Mouse (Mus musculus) gastrocnemius, postnatal 14 days (tissue): Measurements from ENCODE around the gene Fam151a. TPM values are rescaled to one million over a fixed set of nuclear protein-coding genes. Genes with fewer than 3 reads are reported as not detected.
"Not testable (repeated sequence)": the region's sequence is repeated elsewhere in the genome, so short reads cannot be mapped to it uniquely, and the experiment has no call there.

Experiments
- DNase-seq: peaks from one replicate; pipeline ENCODE4 v3.0.0; 2021; ENCODE audit warnings: mixed read lengths
- intact Hi-C: fragments of 180-260 bp; cut with DNase I; formaldehyde crosslinking; loops from one replicate; pipeline ENCODE4 v1.15.1; 2025; ENCODE audit warnings: low total_unique reads
- long read RNA-seq, 2 experiments: library from polyadenylated mRNA; stranded (forward); transcript quantifications; one replicate each; pipeline ENCODE4 v2.0.0; 2021
- total RNA-seq, 2 experiments: library from RNA; stranded (reverse); gene quantifications; 2 replicates each; pipeline ENCODE4 v1.2.3; 2021

Gene Fam151a
- total RNA-seq, result not detected
- long read RNA-seq, experiment 1, result 0 reads
- long read RNA-seq, experiment 2, result 0 reads

DNA sequence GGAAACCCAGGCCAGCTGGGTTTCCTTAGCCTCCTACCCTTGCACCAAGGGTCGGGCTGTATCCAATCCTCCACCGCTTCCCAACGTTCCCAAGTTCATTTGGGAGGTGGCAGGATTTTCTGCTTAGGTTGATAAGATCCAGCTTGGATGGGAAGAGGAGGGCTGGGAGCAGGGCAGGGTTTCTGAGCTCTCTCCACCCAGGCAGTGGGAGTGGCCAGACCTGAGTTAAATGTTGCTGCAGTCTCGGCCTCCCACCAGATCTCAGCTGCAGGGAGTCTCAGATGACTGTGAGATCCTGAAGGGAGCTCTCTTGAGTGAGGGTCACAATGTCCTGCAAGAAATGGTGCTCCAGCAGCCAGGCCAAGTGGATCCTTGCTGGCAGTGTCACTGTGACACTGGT, at the start of gene Fam151a:
Gene Fam151a (plus strand): TSS at position 254 of the 400 bp plus-strand sequence.
- no peak for DNase-seq
- intact Hi-C loops, result no loop called here

DNA sequence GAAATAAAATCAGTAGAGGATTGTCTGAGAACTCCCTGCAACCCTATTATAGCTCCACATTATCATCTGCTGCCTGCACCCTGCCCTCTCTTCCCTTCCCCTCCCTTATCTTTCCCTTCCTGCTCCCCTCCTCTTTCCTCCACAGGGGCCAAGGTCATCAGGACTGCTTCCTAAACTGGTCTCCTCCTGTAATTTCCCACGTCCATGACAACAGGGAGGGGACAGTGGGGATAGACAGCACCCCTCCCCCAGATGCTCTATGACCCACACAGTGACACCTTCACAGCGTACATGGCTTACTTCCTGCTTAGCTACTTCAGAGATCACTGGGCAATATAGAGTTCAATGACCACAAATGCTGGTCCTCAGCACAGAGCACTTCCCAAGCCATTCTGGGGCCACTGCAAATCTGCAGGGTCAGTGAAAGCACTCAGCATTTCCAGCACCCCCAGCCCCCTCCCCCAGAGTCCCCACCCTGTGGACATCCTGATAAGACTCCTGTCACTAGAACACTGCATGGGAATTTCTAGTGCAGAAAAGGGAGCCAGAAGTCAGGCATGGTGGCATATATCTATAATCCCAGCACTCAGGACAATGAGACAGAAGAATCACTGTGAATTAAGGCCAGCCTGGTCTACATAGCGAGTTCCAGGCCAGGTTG, 44.9 kb upstream of the Fam151a start:
- intact Hi-C loops, result no loop called here
- no peak for DNase-seq

DNA sequence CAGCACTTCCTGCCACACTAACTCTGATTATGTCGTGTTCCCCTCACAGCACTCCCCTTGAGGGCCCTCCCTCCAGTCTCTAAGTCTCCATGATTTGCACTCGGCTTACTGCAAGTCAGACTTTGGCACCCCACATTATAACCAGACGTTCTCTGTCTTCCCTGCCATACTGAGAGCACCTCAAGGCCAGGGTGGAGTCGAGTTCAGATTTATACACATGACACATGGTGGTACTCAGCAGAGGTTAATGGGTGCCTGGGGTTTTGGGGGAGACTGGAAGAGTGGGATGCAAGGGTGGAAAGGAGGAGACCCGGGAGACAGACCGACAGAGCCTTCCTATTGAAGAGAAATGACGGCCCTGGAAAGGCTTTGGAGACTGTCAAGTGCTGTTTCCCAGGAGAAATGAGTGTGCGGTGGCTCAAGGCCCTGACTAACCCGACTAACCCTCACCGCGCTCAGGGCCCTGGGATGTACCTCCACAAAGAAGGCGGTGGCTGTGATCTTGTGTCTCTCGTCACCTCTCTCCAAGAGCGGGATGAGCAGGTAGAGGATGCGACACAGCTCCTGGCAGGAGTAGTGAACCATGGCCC, 39.8 kb upstream of the Fam151a start:
- intact Hi-C loops, result no loop called here
- no peak for DNase-seq

DNA sequence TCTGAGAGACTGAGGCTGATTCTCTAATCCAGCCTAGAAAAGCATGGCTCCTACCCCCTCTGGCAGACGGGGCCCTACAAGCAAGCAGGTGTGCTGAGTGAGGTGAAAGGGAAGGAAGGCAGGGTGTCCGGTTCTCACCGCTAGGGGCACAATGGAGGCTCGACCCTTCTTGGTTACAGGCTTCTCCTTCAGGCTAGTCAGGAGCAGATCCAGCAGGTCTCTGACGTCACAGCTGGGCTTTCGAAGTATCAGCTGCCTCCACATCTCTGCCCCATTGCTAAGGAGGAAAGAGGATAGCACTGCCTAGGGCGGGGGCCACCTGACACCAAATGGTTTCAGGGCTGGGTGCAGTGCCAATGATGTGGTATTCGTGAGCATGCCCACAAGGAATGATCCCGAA, 33.7 kb upstream of the Fam151a start:
- intact Hi-C loops, result no loop called here

DNA sequence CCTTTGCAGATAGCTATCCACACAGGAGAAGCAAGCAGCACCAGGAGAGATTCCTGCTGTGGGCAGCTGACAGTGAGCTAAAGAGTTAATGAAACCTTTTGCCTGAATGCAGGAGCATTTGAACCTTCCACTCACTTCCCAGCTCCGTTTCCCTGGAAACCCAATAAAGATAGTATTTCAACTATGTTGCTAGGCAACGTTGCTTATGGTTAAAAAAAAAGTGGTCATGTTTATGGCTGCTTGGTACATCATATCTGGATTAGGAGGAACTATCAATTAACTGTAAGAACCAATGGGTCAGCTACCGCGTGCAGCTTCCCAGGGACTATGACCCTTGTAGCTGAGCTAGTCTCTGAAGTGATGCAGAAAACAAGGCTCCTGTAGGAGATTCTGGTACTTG, 32.9 kb upstream of the Fam151a start:
- no peak for DNase-seq
- intact Hi-C loops, result no loop called here

More for the DNA sequence above, 33.7 kb upstream of the Fam151a start:
- DNase-seq, result peak; percentile 25

DNA sequence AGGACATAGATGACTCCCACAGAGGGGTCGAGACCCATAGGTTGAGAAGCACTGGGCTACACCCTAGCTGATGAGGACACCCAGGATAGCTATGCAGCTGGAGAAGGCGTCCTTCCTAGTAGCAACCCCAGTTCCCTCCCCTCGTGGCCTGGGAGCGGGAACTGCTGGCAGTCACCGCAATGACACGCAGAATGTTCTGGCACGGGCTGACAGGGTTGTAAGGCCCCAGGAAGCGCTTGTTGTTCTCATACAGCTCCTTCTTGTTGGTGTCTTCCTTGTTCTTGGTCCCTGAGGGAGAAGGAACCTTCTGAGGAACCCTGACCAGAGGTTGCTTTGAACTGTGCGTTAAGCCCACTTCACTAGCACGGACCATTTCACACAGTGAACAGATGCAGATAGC, 29.7 kb upstream of the Fam151a start:
- intact Hi-C loops, result no loop called here
- DNase-seq, result no peak

DNA sequence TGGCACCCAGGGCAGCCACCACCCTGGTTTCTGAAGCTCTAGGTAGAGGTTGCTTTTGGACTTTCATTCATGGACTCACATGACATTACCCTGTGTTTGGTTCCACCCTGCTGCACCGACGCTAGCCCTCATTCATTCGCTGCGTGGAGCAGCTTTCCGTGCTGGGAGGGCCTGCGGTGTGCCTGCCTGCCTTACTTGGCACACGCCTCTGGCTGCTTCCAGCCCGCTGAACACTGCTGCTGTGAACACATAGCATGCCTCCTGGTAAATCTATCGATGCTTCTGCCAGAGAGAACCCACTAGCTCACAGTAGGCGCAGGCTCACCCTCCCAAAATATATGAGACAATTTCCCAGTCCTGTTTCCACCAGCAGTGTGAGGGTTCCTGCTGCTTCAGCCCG, 29.3 kb upstream of the Fam151a start:
- DNase-seq, result no peak
- intact Hi-C loops, result no loop called here

DNA sequence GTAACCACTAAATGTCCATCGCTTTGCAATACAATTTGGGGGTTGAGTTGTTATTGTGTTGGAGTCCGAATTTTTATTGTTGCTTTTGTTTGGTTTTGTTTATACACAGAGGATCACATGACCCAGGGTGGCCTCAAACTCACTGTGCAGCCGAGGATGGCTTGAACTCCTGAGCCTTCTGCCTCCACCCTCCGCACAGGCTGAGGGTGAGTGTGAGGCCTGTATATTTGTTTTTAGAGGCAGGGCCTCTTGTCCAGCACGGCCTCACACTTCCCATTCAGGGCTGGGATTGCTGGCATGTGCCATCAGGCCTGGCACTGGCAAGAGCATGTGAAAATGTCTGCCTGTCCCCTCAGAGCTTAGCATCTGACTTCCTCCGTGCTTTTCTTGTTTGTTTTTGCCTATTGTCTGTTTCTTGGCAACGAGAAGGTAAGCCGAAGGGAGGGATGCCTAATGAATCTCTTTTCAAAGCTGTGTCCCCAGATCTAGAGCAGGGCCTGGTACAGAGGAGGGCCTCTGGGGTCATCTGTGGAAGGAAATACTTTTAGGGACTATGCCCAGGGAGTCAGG, 28.5 kb upstream of the Fam151a start:
- DNase-seq, result no peak
- intact Hi-C loops, result loop anchor here (5.0 kb wide), 2 partner anchors 78 to 93 kb away; no protein-coding TSS in a partner anchor

DNA sequence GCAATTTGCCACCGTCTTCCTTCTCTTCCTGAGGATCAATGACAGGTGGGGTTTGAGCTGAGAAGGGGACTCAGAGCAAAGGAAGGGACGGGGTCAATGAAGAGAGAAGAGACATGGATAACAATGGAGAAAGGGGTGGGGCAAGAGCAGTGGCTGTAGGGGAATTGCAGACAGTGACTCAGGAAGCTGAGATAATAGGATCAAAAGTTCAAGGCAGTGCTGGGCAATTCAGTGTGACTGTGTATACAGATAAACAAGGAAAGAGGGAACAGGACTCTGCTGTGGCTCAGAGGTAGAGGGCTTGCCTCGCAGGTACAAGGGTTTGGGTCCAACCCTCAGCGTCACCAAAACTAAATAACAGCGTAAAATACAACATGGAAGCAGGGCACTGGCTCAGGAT, 25.7 kb upstream of the Fam151a start:
- no peak for DNase-seq
- intact Hi-C loops, result loop anchor here (5.0 kb wide), 2 partner anchors 81 to 96 kb away; no protein-coding TSS in a partner anchor

DNA sequence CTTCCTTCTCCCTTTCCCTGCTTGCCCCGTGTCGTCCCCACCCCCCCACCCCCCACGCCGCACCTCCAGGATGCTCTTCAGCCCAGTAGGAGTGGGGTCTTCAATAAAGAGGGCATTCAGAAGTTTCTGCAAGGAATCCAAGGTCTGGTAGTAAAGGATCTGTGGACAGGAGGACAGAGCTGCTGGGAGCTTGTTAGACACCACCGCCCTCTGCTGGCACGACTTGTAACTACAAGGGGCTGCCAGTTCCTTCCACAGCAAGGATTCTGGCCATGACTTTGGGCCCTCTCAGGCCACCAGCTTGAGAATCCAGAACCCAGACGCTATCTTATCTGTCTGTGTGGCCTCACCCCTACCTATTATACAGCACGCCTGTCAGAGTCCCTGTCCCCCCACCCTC, 25.3 kb upstream of the Fam151a start:
- intact Hi-C loops, result loop anchor here (5.0 kb wide), 2 partner anchors 81 to 96 kb away; no protein-coding TSS in a partner anchor
- DNase-seq, result peak; percentile 82

DNA sequence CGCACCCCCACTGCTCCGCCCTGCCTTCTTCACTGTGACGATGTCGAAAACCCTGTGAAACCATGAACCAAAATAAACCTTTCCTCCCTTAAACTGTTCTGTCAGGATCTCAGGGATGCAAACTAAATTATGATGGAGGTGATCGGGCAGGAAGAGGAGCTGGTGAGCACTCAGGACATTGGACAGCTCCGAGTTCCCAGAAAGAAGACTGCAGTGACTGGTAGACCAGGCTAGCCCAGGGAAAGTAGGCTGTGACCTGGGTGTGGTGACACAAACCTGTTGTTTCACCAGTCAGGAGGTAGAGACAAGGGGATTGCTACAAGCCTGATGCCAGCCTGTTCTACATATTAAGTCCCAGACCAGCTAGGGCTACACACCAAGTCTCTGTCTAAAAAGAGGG, 20.1 kb upstream of the Fam151a start:
- intact Hi-C loops, result no loop called here

DNA sequence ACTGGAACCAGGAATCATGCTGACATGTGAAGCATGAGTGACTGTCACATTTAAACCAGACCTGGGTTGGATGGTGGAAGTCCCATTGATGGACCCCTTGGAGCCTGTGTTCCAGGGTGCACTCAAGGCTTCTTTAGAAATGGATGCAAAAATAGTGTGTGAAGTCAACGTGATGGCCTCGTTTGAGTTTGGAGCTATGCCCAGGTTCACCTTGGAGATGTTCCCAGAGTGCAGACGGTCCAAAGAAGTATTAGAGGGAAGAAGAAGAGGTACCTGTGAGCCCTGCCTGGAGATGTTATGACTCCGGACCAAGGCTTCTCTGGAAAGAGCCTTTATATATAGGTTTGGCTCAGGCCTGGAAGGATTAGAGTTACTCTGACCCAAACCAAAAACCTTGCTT, 13.1 kb upstream of the Fam151a start:
- no peak for DNase-seq
- intact Hi-C loops, result no loop called here

More for the DNA sequence above, 20.1 kb upstream of the Fam151a start:
- no peak for DNase-seq

DNA sequence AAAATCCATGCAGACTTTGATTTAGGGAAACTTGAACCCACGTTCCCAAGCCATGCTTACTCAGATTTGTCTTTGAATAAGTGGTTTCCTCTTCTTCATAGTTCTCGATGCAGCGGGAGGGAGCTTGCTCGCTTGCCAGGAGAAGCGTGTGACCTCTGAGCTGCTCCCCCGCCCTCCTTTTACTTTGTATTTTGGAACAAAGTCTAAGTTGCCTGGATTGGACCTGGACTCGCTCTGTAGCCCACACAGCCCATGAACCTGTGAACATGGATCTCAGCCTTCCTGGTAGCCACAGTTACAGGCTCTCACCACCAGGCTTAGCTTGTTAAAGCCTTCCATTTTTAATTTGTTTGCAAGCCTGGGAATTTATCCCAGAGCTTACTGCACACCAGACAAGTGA, 2.9 kb upstream of the Fam151a start, which contains the start of gene Mroh7:
Gene Mroh7 (minus strand): TSS at position 112 of the 400 bp plus-strand sequence.
- intact Hi-C loops, result no loop called here

DNA sequence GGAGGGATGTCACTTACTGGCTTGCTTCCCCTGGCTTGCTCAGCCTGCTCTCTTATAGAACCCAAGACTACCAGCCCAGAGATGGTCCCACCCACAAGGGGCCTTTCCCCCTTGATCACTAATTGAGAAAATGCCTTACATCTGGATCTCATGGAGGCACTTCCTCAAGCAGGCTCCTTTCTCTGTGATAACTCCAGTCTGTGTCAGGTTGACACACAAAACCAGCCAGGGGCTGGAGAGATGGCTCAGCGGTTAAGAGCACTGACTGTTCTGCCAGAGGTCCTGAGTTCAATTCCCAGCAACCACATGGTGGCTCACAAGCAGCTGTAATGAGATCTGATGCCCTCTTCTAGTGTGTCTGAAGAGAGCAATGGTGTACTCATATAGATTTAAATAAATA, 3.2 kb downstream of the Fam151a start:
- DNase-seq, intact Hi-C loops: not testable (repeated sequence)

More for the DNA sequence above, 2.9 kb upstream of the Fam151a start, which contains the start of gene Mroh7:
- DNase-seq, result no peak

DNA sequence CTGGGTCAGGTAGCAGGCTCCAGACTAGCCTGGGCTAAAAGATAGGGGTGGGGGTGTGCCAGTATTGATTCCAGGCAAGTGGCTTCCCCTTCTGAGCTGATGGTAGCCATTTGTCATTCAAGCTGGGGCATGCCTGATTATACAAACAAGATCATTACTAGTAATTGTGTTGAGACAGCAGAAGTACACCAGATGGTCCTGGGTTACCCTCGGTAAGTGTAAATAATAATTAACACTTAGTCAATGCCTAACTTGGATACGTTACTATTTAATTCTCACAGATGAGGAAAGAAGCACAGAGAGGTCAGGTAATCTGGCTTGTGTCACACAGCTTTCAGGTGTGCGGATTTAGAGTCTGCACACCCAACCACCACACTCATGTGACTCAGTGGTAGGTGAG, 4.2 kb downstream of the Fam151a start:
- DNase-seq, result no peak
- intact Hi-C loops, result no loop called here

DNA sequence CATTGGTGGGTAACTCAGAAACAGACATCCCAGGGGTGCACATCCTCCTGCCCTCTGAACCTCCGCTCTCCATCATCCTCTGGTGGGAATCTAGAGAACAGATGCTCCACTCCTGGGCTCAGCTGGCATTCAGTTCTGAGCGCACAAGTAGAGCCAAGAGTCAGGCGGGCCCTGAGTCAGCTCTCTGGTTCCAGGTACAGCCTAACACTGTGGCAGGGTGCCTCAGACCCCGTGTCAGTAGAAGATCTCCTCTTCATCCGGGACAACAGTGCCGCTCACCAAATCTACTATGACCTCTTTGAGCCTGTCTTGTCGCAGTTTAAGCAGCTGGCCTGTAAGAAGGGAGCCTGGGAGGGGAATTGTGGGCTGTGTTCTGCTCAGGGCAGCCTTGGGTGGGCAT, 12.2 kb downstream of the Fam151a start:
- no peak for DNase-seq
- intact Hi-C loops, result loop anchor here (10.0 kb wide), 1 partner anchor 419 kb away; no protein-coding TSS in a partner anchor

DNA sequence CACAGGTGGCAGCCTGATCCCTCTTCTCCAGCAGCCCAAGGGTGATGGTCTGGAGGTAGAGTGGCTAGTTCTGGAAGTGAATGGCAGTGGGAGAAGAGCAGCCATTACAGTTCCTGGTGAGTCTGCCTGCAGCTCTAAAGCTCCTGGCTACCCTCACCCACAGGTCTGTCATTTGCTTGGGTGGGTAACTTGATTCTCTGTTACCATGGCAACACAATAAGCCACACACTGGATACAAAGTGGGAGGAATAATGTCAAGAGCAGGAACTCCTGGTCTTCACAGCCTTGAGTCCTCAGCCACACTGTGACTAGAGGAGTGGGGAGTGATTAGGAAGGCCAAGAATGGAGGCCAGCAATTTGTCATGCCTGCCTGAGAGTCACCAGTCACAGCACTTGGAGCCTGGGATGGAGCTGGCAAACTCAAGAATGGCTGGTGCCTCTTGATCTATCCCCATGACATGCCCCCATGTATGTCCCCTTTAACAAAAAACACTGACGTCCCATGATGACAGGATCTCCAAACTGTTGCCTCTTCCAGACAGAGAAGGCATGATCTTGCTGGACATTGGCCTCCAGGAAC, 13.4 kb downstream of the Fam151a start:
- intact Hi-C loops, result loop anchor here (10.0 kb wide), 1 partner anchor 418 kb away; no protein-coding TSS in a partner anchor
- DNase-seq, result no peak

DNA sequence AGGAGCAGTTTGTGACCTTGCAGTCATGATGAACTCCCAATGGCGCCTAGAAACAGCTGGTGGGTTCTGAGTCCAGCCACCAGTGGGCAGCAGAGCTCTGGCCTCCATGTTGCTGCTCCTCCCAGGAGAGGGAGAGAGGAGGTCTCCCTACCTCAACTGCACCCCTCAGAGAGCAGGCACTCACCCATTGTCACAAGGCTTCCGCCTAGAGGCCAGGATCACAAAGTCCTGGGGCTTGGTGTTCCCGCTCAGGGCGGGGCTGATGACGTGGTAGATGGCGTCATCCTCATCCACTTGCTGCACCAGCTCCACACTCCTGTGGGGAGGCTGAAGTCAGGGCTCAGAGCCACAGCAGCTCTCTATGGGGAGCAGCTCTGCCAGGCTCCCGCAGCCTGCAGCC, 16.0 kb downstream of the Fam151a start:
- intact Hi-C loops, result loop anchor here (10.0 kb wide), 1 partner anchor 415 kb away; no protein-coding TSS in a partner anchor
- peak; percentile 66 for DNase-seq

DNA sequence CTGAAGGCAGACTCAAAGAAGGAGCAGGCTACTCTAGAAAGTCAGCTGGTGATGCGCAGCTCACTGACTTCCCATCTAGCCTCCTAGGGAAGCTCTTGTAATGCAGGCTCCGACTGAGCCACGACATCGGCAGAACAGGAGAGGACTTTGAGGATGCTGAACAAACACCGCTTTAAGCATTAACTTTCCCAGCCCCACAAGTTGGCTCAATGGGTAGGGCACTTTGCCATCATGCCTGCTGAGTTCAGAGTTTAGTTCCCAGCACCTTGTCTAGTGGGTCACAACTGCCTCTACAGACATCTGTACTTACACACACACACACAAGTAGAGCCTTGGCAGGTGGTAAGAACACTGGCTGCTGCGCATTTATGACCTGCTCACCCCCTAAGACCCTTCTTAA, 18.0 kb downstream of the Fam151a start:
- intact Hi-C loops, result no loop called here

DNA sequence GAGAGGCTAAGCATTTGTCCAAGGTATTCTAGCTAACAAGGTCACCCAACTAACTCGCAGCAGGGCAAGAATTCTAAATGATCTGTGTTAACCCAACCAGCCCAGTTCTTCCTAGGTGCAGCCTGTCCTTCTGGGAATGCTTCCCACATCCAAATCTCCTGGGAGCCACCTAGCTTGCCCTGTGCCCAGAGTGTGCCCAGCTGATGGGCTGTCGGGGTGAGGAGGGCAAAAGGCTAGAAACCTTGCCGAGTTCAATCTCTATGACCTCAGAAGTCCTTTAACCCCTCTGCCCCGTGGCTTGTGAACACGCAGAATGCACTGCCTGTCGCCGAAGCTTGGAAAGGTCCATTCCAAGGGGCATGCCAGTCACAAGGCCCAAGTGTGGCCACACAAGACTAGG, 30.5 kb downstream of the Fam151a start:
- DNase-seq, result no peak
- intact Hi-C loops, result no loop called here

More for the DNA sequence above, 18.0 kb downstream of the Fam151a start:
- no peak for DNase-seq
